Mouse (Mus musculus) activated CD4-positive, CD25-positive, alpha-beta regulatory T cell (primary cell): Measurements from ENCODE around the gene Nudt6. TPM values are rescaled to one million over a fixed set of nuclear protein-coding genes. Genes with fewer than 3 reads are reported as not detected.

Source experiments
- polyA plus RNA-seq, 2 experiments: library from polyadenylated mRNA; unstranded; fragments of 100-300 nt; shearing (Covaris generic); gene quantifications; one replicate each; pipeline ENCODE4 v1.2.1; 2017

Gene Nudt6
- polyA plus RNA-seq = 10 to 100 TPM; 10.1 to 31.2 TPM

GRCm38 (mm10) chr3:37420072-37420471, at the start of gene Nudt6:
Nudt6 (minus strand) TSS chr3:37420211.

GRCm38 (mm10) chr3:37419458-37419991, 486 bp downstream of the Nudt6 start, which contains the start of gene Spata5:
Spata5 (plus strand) TSS chr3:37419896.

Other genes starting within 250 kb of the Nudt6 start
- gene Il21, start 187.6 kb downstream of the Nudt6 start, polyA plus RNA-seq = 1 to 10 TPM in 1 of 2 experiments, not detected in 1; 6.1 TPM
- 1 to 10 TPM; 3.6 to 5.5 TPM for gene Bbs12, start 107.7 kb downstream of the Nudt6 start, polyA plus RNA-seq
- 1 to 10 TPM in 1 of 2 experiments, under 1 TPM in 1; 0.60 to 1.5 TPM for gene Cetn4, start 107.5 kb downstream of the Nudt6 start, polyA plus RNA-seq
- gene Fgf2, start 71.9 kb downstream of the Nudt6 start, polyA plus RNA-seq = 1 to 10 TPM in 1 of 2 experiments, under 1 TPM in 1; 0.30 to 1.8 TPM
- 10 to 100 TPM; 28.3 to 37.1 TPM for gene Spata5, start 315 bp downstream of the Nudt6 start, polyA plus RNA-seq
- 10 to 100 TPM; 23.4 to 24.1 TPM for gene Spry1, start 219.7 kb upstream of the Nudt6 start, polyA plus RNA-seq